Mouse (Mus musculus) kidney, postnatal 0 days (tissue): ENCODE measurements around the gene Ctsd. TPM values are rescaled to one million over a fixed set of nuclear protein-coding genes. Genes with fewer than 3 reads are reported as not detected.
A peak's percentile ranks its signal among the peaks of the same experiment; 100 is the strongest.

Experiments
- ATAC-seq: fragments of 200-750 bp; cut with Nextera tagmentation; replicated peaks from 2 replicates; pipeline ENCODE4 v1.8.0; 2017; ENCODE audit warnings: low read depth, moderate number of reproducible peaks, moderate TSS enrichment, moderate library complexity; ENCODE audit not compliant: low FRiP score
- DNase-seq: peaks from one replicate; pipeline ENCODE4 v3.0.0-alpha.2; 2016; ENCODE audit warnings: low spot score
- H3K27ac ChIP-seq: fragments of 300-500 bp; sonication (generic); 2 replicates; pipeline ENCODE4 v1.5.1; 2014; ENCODE audit warnings: mild to moderate bottlenecking
- H3K27me3 ChIP-seq: fragments of 300-500 bp; sonication (generic); 2 replicates; pipeline ENCODE4 v1.6.1; 2014; ENCODE audit warnings: low read length, mixed read lengths; ENCODE audit not compliant: insufficient read depth
- H3K36me3 ChIP-seq: fragments of 300-500 bp; sonication (generic); 2 replicates; pipeline ENCODE4 v1.6.1; 2014; ENCODE audit warnings: low read length, mixed read lengths; ENCODE audit not compliant: insufficient read depth
- H3K4me1 ChIP-seq: fragments of 300-500 bp; sonication (generic); replicated peaks from 2 replicates; pipeline ENCODE4 v1.6.1; 2014; ENCODE audit warnings: antibody characterized with exemption, low read length, mixed read lengths; ENCODE audit not compliant: insufficient read depth
- H3K4me2 ChIP-seq: fragments of 300-500 bp; sonication (generic); 2 replicates; pipeline ENCODE4 v1.6.1; 2014; ENCODE audit warnings: mild to moderate bottlenecking, low read length, moderate library complexity, mixed read lengths
- H3K4me3 ChIP-seq: fragments of 300-500 bp; sonication (generic); replicated peaks from 2 replicates; pipeline ENCODE4 v1.5.1; 2014; ENCODE audit warnings: low read depth, low read length
- H3K9ac ChIP-seq: fragments of 300-500 bp; sonication (generic); 2 replicates; pipeline ENCODE4 v1.6.1; 2014; ENCODE audit warnings: low read depth, low read length
- H3K9me3 ChIP-seq: fragments of 300-500 bp; sonication (generic); replicated peaks from 2 replicates; pipeline ENCODE4 v1.6.1; 2016; ENCODE audit warnings: low read length, inconsistent platforms, mixed read lengths
- CTCF ChIP-seq: IDR thresholded peaks from 2 replicates; pipeline ENCODE4 v1.5.1; 2016; ENCODE audit warnings: antibody characterized with exemption, low read depth, mild to moderate bottlenecking, moderate library complexity
- WGBS: fragments of 180-500 bp; shearing (Covaris S2); extraction: QIAGEN DNeasy Blood & Tissue Kit; methylation state at CpG from one replicate; pipeline ENCODE4 v1.1.7; 2014; 5-methylcytosine and 5-hydroxymethylcytosine counted together
- polyA plus RNA-seq: library from polyadenylated mRNA; unstranded; fragments of >200 nt; fragmentation: Nextera tagmentation; extraction: Ambion mirVana; gene quantifications from 2 replicates; pipeline ENCODE4 v1.2.1, GENCODE M21; 2015

Ctsd gene
- polyA plus RNA-seq, 1 experiment from 2014 or later, result 575 TPM

DNA sequence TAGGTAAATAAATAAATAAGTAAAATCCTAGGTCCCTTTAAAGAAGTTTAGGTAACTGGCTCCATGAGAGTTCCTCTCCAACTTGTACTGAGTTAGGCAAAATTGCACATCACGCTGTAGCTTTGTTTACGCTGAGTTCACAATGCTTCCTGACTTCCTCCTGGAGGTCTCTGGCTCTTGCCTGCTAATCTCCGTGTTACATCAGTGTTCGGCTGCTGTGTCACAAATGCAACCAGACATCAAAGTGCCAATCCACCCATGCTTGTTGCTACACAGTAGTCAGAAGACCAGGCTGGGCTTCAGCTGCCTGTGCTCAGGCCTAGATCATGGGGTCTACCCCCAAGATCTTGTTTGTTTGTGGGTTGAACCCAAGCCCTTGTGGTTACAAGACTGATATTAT lies 15.8 kb upstream of the Ctsd start:
- no peak for TF ChIP-seq CTCF
- Histone ChIP-seq H3K4me3 (no peak overlapping the region), H3K9me3 (no peaks in the 10 kb centered on the region), H3K9ac (no peak overlapping the region), H3K27ac (no peak overlapping the region), H3K4me1 (no peaks in the 10 kb centered on the region), H3K27me3 (no peaks in the 10 kb centered on the region), H3K36me3 (no peaks in the 10 kb centered on the region), H3K4me2 (no peak overlapping the region)
- DNase-seq, result peak; percentile 29
- 67% methylated on average over 4 of the region's 4 CpGs for WGBS
- ATAC-seq, result no peak; the same call in 1 of the 2 replicates

- 36% methylated on average over 7 of the region's 7 CpGs for WGBS
- Histone ChIP-seq H3K4me3 (no peak overlapping the region), H3K9ac (no peak overlapping the region), H3K4me2 (no peak overlapping the region), H3K9me3 (no peaks in the 10 kb centered on the region), H3K4me1 (no peaks in the 10 kb centered on the region), H3K36me3 (no peaks in the 10 kb centered on the region), H3K27ac (peak overlapping the region; percentile 43), H3K27me3 (no peaks in the 10 kb centered on the region)
- no peak for TF ChIP-seq CTCF
- DNase-seq, result peak; percentile 49
- peak; percentile 63 for ATAC-seq
These were observed 12.9 kb upstream of the Ctsd start for GRCm38 (mm10) chr7:142400750-142401142.

DNA sequence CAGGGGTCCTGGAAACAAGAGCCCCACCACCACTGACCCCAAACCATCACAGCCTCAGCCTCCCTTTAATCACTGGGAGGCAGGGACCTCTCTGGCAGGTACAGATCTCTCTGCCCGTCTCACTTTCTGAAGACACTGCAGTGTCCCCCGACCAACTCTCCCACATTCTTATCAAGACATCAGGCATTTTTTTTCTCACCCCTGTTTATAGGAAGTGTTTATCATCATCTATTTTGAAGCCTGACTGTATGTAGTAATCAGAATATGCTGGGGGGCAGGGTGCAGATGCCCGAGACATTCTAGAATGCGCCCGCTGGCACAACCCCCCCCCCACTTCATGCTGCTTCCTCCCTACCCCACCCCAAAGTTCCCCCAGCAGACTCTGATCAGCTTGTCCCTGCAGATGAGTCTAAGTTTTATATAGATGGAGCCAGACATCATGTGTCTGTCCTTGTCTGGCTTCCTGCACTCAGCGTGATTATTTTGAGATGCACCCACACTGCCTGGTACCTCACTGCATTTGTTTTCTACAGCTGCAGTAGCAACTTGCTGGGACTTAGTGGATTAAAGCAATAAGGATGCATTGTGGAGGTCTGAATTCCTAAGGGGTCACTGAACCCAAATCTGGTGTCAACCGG lies 12.4 kb upstream of the Ctsd start:
- no peaks in the 10 kb centered on the region for H3K36me3 ChIP-seq
- H3K4me2 ChIP-seq, result no peak overlapping the region
- TF ChIP-seq CTCF, result no peak
- no peaks in the 10 kb centered on the region for H3K4me1 ChIP-seq
- no peak overlapping the region for H3K4me3 ChIP-seq
- no peaks in the 10 kb centered on the region for H3K9me3 ChIP-seq
- no peak overlapping the region for H3K9ac ChIP-seq
- no peak for ATAC-seq
- peak overlapping the region; percentile 44 for H3K27ac ChIP-seq
- DNase-seq, result no peak
- H3K27me3 ChIP-seq, result no peaks in the 10 kb centered on the region
- WGBS, result 38% methylated on average over 7 of the region's 7 CpGs

- no peak overlapping the region for H3K4me3 ChIP-seq
- no peaks in the 10 kb centered on the region for H3K9me3 ChIP-seq
- H3K27ac ChIP-seq, result no peak overlapping the region
- DNase-seq (no peak), ATAC-seq (no peak)
- 41% methylated on average over 1 of the region's 1 CpGs for WGBS
- no peak overlapping the region for H3K4me2 ChIP-seq
- no peaks in the 10 kb centered on the region for H3K4me1 ChIP-seq
- no peak overlapping the region for H3K9ac ChIP-seq
- no peak for TF ChIP-seq CTCF
- no peaks in the 10 kb centered on the region for H3K36me3 ChIP-seq
- no peaks in the 10 kb centered on the region for H3K27me3 ChIP-seq
These were observed 11.4 kb upstream of the Ctsd start for GRCm38 (mm10) chr7:142399250-142399649.

DNA sequence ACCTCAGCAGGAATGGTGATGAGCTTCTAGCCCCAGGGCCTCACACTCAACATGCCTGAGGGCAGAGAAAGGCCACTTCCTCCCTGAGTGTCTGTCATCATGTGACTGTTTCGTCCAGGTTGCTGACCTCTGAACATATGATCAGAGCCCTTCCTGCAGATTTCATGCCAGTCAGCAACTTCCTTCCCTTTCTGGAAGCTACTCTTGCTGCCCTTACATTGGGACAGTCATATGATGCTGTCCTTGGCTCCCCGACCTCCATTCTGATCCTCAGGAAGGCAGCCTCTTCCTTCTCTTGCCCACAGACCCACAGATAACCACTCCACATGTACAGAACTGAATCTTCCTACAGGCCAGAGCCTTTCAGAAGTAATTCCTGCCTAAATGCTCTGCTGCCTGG lies 10.2 kb upstream of the Ctsd start:
- 40% methylated on average over 2 of the region's 2 CpGs for WGBS
- no peak overlapping the region for H3K4me2 ChIP-seq
- no peak for TF ChIP-seq CTCF
- DNase-seq, result peak; percentile 50
- H3K36me3 ChIP-seq, result no peaks in the 10 kb centered on the region
- no peak overlapping the region for H3K9ac ChIP-seq
- H3K9me3 ChIP-seq, result no peaks in the 10 kb centered on the region
- H3K27me3 ChIP-seq, result no peaks in the 10 kb centered on the region
- no peak overlapping the region for H3K4me3 ChIP-seq
- no peak overlapping the region for H3K27ac ChIP-seq
- ATAC-seq, result no peak
- H3K4me1 ChIP-seq, result no peaks in the 10 kb centered on the region

DNA sequence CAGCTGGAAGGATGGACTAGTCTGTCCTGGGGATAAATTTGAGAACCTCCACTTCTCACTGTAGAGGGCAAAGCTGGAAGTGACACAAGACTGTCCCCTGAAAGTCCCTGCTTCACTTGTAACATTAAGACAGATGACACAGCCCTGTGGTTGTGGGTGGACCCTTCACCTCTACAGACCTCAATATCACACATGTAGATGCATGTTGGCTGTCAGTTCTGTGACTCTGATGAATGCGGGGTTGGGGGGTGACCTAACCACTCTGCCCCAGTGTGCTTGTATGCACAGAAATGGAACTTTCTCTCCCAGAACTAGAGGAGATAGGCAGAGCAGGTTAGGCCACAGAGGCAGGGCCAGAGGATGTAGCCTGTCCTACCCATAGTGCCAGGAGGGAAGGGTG lies 8.8 kb upstream of the Ctsd start:
- Histone ChIP-seq H3K4me2 (no peak overlapping the region), H3K9ac (no peak overlapping the region), H3K36me3 (no peaks in the 10 kb centered on the region), H3K9me3 (no peaks in the 10 kb centered on the region), H3K27ac (no peak overlapping the region), H3K4me1 (no peaks in the 10 kb centered on the region), H3K27me3 (no peaks in the 10 kb centered on the region), H3K4me3 (no peak overlapping the region)
- DNase-seq (no peak), ATAC-seq (no peak)
- no peak for TF ChIP-seq CTCF
- 97% methylated on average over 1 of the region's 1 CpGs for WGBS

GRCm38 (mm10) chr7:142395472-142395871 lies 7.6 kb upstream of the Ctsd start:
- no peak for TF ChIP-seq CTCF
- Histone ChIP-seq H3K4me3 (no peak overlapping the region), H3K36me3 (no peaks in the 10 kb centered on the region), H3K9me3 (no peaks in the 10 kb centered on the region), H3K4me1 (no peaks in the 10 kb centered on the region), H3K27me3 (no peaks in the 10 kb centered on the region), H3K4me2 (no peak overlapping the region), H3K27ac (no peak overlapping the region), H3K9ac (no peak overlapping the region)
- 86% methylated on average over 4 of the region's 4 CpGs for WGBS
- ATAC-seq (no peak), DNase-seq (no peak)
